Mouse (Mus musculus) small intestine, adult 2 months (tissue): ENCODE data around the gene Dap3.
"Not testable (repeated sequence)": the region's sequence is repeated elsewhere in the genome, so short reads cannot be mapped to it uniquely, and the experiment has no call there.

Source experiments
- CTCF ChIP-seq: fragments of 200-500 bp; IDR thresholded peaks from 2 replicates; pipeline ENCODE4 v1.5.1; 2012; ENCODE audit warnings: low read depth, mild to moderate bottlenecking, control low read depth, inconsistent platforms, low read length, moderate library complexity, mixed read lengths; ENCODE audit not compliant: insufficient replicate concordance, insufficient read length; ENCODE audit errors: extremely low read depth
- POLR2A ChIP-seq: fragments of 200-500 bp; IDR thresholded peaks from 2 replicates; pipeline ENCODE4 v1.6.1; 2012; ENCODE audit warnings: low read depth, mild to moderate bottlenecking, control low read depth, inconsistent platforms, low read length, moderate library complexity

- TF ChIP-seq CTCF, POLR2A: not testable (repeated sequence)
Measured at GRCm38 (mm10) chr3:88963211-88963610, 12.2 kb upstream of the Dap3 start.
